In the genomic region with DNA sequence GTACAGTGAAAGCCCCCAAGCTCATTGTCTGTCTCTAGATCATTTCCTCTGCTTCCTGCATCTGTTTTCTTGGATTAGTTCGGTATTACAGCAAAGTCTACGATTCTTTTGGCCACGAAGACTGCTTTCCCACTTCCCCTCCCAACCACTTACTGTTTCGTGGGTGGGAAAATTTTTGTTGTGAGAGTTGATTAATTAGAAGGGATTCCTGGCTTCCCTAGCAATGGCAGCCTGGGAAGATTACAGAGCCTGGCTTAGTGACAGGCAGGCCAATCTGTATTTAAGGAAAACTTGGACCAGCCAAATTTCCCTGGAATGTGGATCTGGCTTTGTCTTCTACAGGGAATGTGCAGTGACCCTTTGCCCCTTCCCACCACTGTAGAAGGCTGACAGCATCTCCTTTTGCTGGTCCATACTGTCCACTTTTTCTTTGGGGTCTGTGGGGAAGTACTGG, we compare ENCODE assay signal across 9 mouse cellular contexts. TPM values are rescaled to one million over a fixed set of nuclear protein-coding genes. Genes with fewer than 3 reads are reported as not detected.
DNase-seq lines count a peak whose midpoint lies in the region; ATAC-seq lines count a peak whose summit lies in the region.
"Had no signal": no experiment of that assay in that cellular context is flagged by ENCODE, and none has a peak within 500 bp of the region (broad histone marks: within the 10 kb centered on the region; RNA-seq: fewer than 3 reads in every experiment).

No protein-coding gene starts in this region.

- ATAC-seq in heart, embryonic 13.5 days (ENCODE audit: extremely low read depth, insufficient number of reproducible peaks, low FRiP score, low TSS enrichment): no peak

- H3K36me3 ChIP-seq in heart, embryonic 13.5 days: no peaks in the 10 kb centered on the region

- no peaks in the 10 kb centered on the region for H3K27me3 ChIP-seq in heart, embryonic 13.5 days (replicated peaks)

- no peaks in the 10 kb centered on the region for H3K9me3 ChIP-seq in heart, embryonic 13.5 days
- H3K9me3 ChIP-seq: G1E had no signal

- 49% methylated on average over 4 of the region's 4 CpGs for WGBS in heart, embryonic 13.5 days

- no peak overlapping the region for H3K9ac ChIP-seq in heart, embryonic 13.5 days

- peak overlapping the region; percentile 63 for H3K27ac ChIP-seq in heart, embryonic 13.5 days (replicated peaks)

- no peak overlapping the region for H3K4me2 ChIP-seq in heart, embryonic 13.5 days

- H3K4me1 ChIP-seq in heart, embryonic 13.5 days: peaks cover 15% of the 10 kb centered on the region

- H3K4me3 ChIP-seq in heart, embryonic 13.5 days: no peak overlapping the region
- H3K4me3 ChIP-seq: erythroblast, embryonic 14.5 days had no signal

- peak; percentile 53 for DNase-seq in kidney, postnatal 10 days
- DNase-seq in kidney, adult 8-10 months: no peak
- DNase-seq in embryo, embryonic 11 days: peak; percentile 39
- peak; percentile 49 for DNase-seq in mesoderm, embryonic 11.5 days (ENCODE audit: low read depth, low spot score)
- no peak for DNase-seq in layer of hippocampus, postnatal 10 days (ENCODE audit: low spot score in 2 of 2)
- no peak for DNase-seq in layer of hippocampus, postnatal 36 days

RNA-seq across cellular contexts. Expression of a gene that starts 20.8 kb away (rescaled TPM):
- polyA plus RNA-seq in heart, embryonic 13.5 days (2015; fragmentation: Nextera tagmentation; extraction: Ambion mirVana): 34.1 and 43.3 TPM in 2 replicates
- 10 to 100 TPM; 14.7 to 20.4 TPM for total RNA-seq in layer of hippocampus, postnatal 10 days (2021)
- 10 to 100 TPM; 17.3 to 18.3 TPM for total RNA-seq in layer of hippocampus, postnatal 36 days (2021)

RNA-seq across cellular contexts. Expression of a gene that starts 20.8 kb away (rescaled TPM):
- polyA plus RNA-seq in heart, embryonic 13.5 days (2015; fragmentation: Nextera tagmentation; extraction: Ambion mirVana): 17.9 and 19.5 TPM in 2 replicates
- 10 to 100 TPM; 16.7 to 18.9 TPM for total RNA-seq in layer of hippocampus, postnatal 10 days (2021)
- total RNA-seq in layer of hippocampus, postnatal 36 days (2021): 10 to 100 TPM; 25.7 to 28.5 TPM

RNA-seq across cellular contexts. Expression of a gene that starts 21.0 kb away (rescaled TPM):
- polyA plus RNA-seq in heart, embryonic 13.5 days (2015; fragmentation: Nextera tagmentation; extraction: Ambion mirVana): 4.2 and 4.5 TPM in 2 replicates
- total RNA-seq in layer of hippocampus, postnatal 10 days (2021): 1 to 10 TPM; 6.1 to 7.9 TPM
- total RNA-seq in layer of hippocampus, postnatal 36 days (2021): 1 to 10 TPM; 7.9 to 8.2 TPM

RNA-seq across cellular contexts. Expression of a gene that starts 26.5 kb away (rescaled TPM):
- 39.5 and 56.2 TPM in 2 replicates for polyA plus RNA-seq in heart, embryonic 13.5 days (2015; fragmentation: Nextera tagmentation; extraction: Ambion mirVana)
- total RNA-seq in layer of hippocampus, postnatal 10 days (2021): 10 to 100 TPM in 1 of 2 experiments, 1 to 10 TPM in 1; 5.0 to 11.8 TPM
- total RNA-seq in layer of hippocampus, postnatal 36 days (2021): 10 to 100 TPM; 17.3 to 29.0 TPM
- polyA plus RNA-seq: erythroblast, embryonic 14.5 days; G1E had no signal

Comparison
In these comparisons a context has a peak if more than half of its experiments do, and no peak if none do; other contexts are left out.
1. DNase-seq: peak in kidney, postnatal 10 days (single experiment), embryo, embryonic 11 days (single experiment) and mesoderm, embryonic 11.5 days (single experiment); none in kidney, adult 8-10 months (0 of 2), layer of hippocampus, postnatal 10 days (0 of 2) and layer of hippocampus, postnatal 36 days (0 of 2).